Mouse (Mus musculus): Measurements from ENCODE around the gene Plxdc1.

DNA sequence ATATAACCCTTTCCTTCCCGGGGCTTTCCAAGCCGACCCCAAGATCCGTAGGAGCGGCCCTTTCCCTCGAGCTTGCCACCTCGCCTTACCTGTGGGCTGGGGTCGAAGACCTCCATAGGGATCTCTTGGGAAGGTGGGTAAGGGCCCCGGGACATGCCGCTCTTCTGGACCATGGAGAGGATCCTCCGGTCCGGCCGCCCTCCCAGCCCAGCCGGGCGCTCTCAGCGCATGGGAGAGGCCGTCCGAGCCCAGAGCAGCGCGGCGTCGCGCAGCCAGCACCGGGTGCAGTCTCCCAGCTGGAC, 36.0 kb upstream of the Plxdc1 start:
- no peak for TF ChIP-seq CTCF (conservative IDR thresholded peaks at IDR 0.05; ENCODE audit: low read length)
- TF ChIP-seq NANOG (IDR thresholded peaks at IDR 0.05; ENCODE audit: borderline replicate concordance, low read length): no peak
- TF ChIP-seq POU5F1 (IDR thresholded peaks at IDR 0.05; ENCODE audit: borderline replicate concordance, low read length): no peak

Data from E14TG2a.4 (cell line).